Mouse (Mus musculus) MEL (cell line): ENCODE data around the gene Ecpas. TPM values are rescaled to one million over a fixed set of nuclear protein-coding genes. Genes with fewer than 3 reads are reported as not detected.

Experiments used
- DNase-seq: peaks from one replicate; pipeline ENCODE4 v3.0.0; 2011; ENCODE audit warnings: low read depth, low spot score
- H3K27ac ChIP-seq: 2 replicates; pipeline ENCODE4 v1.5.1; 2012; ENCODE audit warnings: low read depth, mild to moderate bottlenecking, control low read depth, low read length, moderate library complexity; ENCODE audit not compliant: control insufficient read depth
- H3K27me3 ChIP-seq, 2 experiments: fragments of 150-350 bp in 1 of 2; sonication (generic) in 1 of 2; 2 replicates each; pipeline ENCODE4 v1.6.1; 2012; ENCODE audit warnings: low read length in 2 of 2, mild to moderate bottlenecking in 2 of 2, improper control_type of control experiment in 1 of 2, moderate library complexity in 1 of 2; ENCODE audit not compliant: insufficient read depth in 2 of 2, control insufficient read depth in 1 of 2
- H3K36me3 ChIP-seq, 2 experiments: 2 replicates each; pipeline ENCODE4 v1.6.1; 2012 to 2014; ENCODE audit warnings: low read length in 2 of 2, improper control_type of control experiment in 1 of 2, inconsistent platforms in 1 of 2, mild to moderate bottlenecking in 1 of 2; ENCODE audit not compliant: insufficient read depth in 2 of 2, control insufficient read depth in 1 of 2
- H3K4me1 ChIP-seq, 2 experiments: fragments of 150-350 bp in 1 of 2; sonication (generic) in 1 of 2; 2 replicates each; pipeline ENCODE4 v1.6.1; 2012; ENCODE audit warnings: low read length in 2 of 2, improper control_type of control experiment in 1 of 2, mild to moderate bottlenecking in 1 of 2; ENCODE audit not compliant: insufficient read depth in 2 of 2, control insufficient read depth in 1 of 2
- H3K4me3 ChIP-seq, 2 experiments: fragments of 150-350 bp in 1 of 2; sonication (generic) in 1 of 2; 2 replicates each; pipeline ENCODE4 v1.5.1; 2012; ENCODE audit warnings: low read depth in 2 of 2, low read length in 2 of 2, mild to moderate bottlenecking in 2 of 2, moderate library complexity in 2 of 2, control low read depth in 1 of 2, improper control_type of control experiment in 1 of 2; ENCODE audit not compliant: control insufficient read depth in 1 of 2, insufficient read depth in 1 of 2
- H3K79me2 ChIP-seq: 2 replicates; pipeline ENCODE4 v1.6.1; 2012; ENCODE audit warnings: mild to moderate bottlenecking, low read length, moderate library complexity; ENCODE audit not compliant: control insufficient read depth, poor library complexity, insufficient read depth
- H3K9ac ChIP-seq: 2 replicates; pipeline ENCODE4 v1.6.1; 2012; ENCODE audit warnings: low read depth, mild to moderate bottlenecking, control low read depth, low read length, moderate library complexity; ENCODE audit not compliant: control insufficient read depth, poor library complexity, severe bottlenecking
- H3K9me3 ChIP-seq: fragments of 150-350 bp; sonication (generic); replicated peaks from 2 replicates; pipeline ENCODE4 v1.6.1; 2012; ENCODE audit warnings: mild to moderate bottlenecking, low read length, improper control_type of control experiment, moderate library complexity; ENCODE audit not compliant: insufficient read depth
- CHD2 ChIP-seq: IDR thresholded peaks from 2 replicates; pipeline ENCODE4 v1.6.1; 2011; ENCODE audit warnings: low read length, improper control_type of control experiment
- CTCF ChIP-seq, 3 experiments: IDR thresholded peaks in 2 of 3; conservative IDR thresholded peaks in 1 of 3; 2 replicates each; pipeline ENCODE4 v1.5.1; 2011 to 2012; ENCODE audit warnings: low read length in 3 of 3, low read depth in 2 of 3, mild to moderate bottlenecking in 2 of 3, improper control_type of control experiment in 1 of 3, inconsistent platforms in 1 of 3, mixed read lengths in 1 of 3, moderate library complexity in 1 of 3; ENCODE audit not compliant: control insufficient read depth in 1 of 3, insufficient read depth in 1 of 3, poor library complexity in 1 of 3, severe bottlenecking in 1 of 3
- EP300 ChIP-seq, 2 experiments: IDR thresholded peaks; 2 replicates each; pipeline ENCODE4 v1.6.1; 2011; ENCODE audit warnings: improper control_type of control experiment in 2 of 2, low read length in 2 of 2, low read depth in 1 of 2, mild to moderate bottlenecking in 1 of 2
- ETS1 ChIP-seq: IDR thresholded peaks from 2 replicates; pipeline ENCODE4 v1.6.1; 2012; ENCODE audit warnings: low read depth, mild to moderate bottlenecking, inconsistent platforms, low read length, improper control_type of control experiment, moderate library complexity
- GATA1 ChIP-seq: IDR thresholded peaks from 2 replicates; pipeline ENCODE4 v1.6.1; 2011; ENCODE audit warnings: low read depth, low read length, improper control_type of control experiment
- KAT2A ChIP-seq: conservative IDR thresholded peaks from 2 replicates; pipeline ENCODE4 v1.6.1; 2012; ENCODE audit warnings: low read depth, low read length, improper control_type of control experiment, inconsistent platforms
- MAX ChIP-seq: IDR thresholded peaks from 2 replicates; pipeline ENCODE4 v1.6.1; 2011; ENCODE audit warnings: low read length, improper control_type of control experiment
- MXI1 ChIP-seq: IDR thresholded peaks from 2 replicates; pipeline ENCODE4 v1.6.1; 2011; ENCODE audit warnings: mild to moderate bottlenecking, low read depth, low read length, improper control_type of control experiment
- MYC ChIP-seq: IDR thresholded peaks from 2 replicates; pipeline ENCODE4 v1.6.1; 2011; ENCODE audit warnings: low read depth, mild to moderate bottlenecking, low read length, improper control_type of control experiment, moderate library complexity
- NELFE ChIP-seq: IDR thresholded peaks from 2 replicates; pipeline ENCODE4 v1.6.1; 2011; ENCODE audit warnings: low read depth, low read length, improper control_type of control experiment
- NRF1 ChIP-seq: IDR thresholded peaks from 2 replicates; pipeline ENCODE4 v1.6.1; 2014; ENCODE audit warnings: low read depth, mild to moderate bottlenecking, inconsistent platforms, low read length, improper control_type of control experiment, moderate library complexity; ENCODE audit not compliant: poor library complexity, insufficient read depth, severe bottlenecking
- POLR2A ChIP-seq, 2 experiments: IDR thresholded peaks; 2 replicates each; pipeline ENCODE4 v1.6.1; 2011 to 2012; ENCODE audit warnings: low read length in 2 of 2, mild to moderate bottlenecking in 2 of 2, control low read depth in 1 of 2, improper control_type of control experiment in 1 of 2, low read depth in 1 of 2, moderate library complexity in 1 of 2; ENCODE audit not compliant: control insufficient read depth in 1 of 2, insufficient read depth in 1 of 2, poor library complexity in 1 of 2
- POLR2AphosphoS5 ChIP-seq: IDR thresholded peaks from 2 replicates; pipeline ENCODE4 v1.6.1; 2012; ENCODE audit warnings: low read depth, borderline replicate concordance, mild to moderate bottlenecking, inconsistent platforms, low read length, moderate library complexity, mixed read lengths
- RCOR1 ChIP-seq: IDR thresholded peaks from 2 replicates; pipeline ENCODE4 v1.6.1; 2012; ENCODE audit warnings: low read depth, mild to moderate bottlenecking, inconsistent platforms, low read length, improper control_type of control experiment
- TBP ChIP-seq: IDR thresholded peaks from 2 replicates; pipeline ENCODE4 v1.8.0; 2011; ENCODE audit warnings: low read depth, low read length, improper control_type of control experiment
- USF2 ChIP-seq, 2 experiments: IDR thresholded peaks; 2 replicates each; pipeline ENCODE4 v1.6.1; 2011 to 2012; ENCODE audit warnings: improper control_type of control experiment in 2 of 2, low read length in 2 of 2, borderline replicate concordance in 1 of 2, inconsistent platforms in 1 of 2, low read depth in 1 of 2, mild to moderate bottlenecking in 1 of 2; ENCODE audit not compliant: insufficient read depth in 1 of 2
- ZKSCAN1 ChIP-seq: IDR thresholded peaks from 2 replicates; pipeline ENCODE4 v1.6.1; 2012; ENCODE audit warnings: low read depth, mild to moderate bottlenecking, inconsistent platforms, low read length, improper control_type of control experiment, moderate library complexity
- ZNF384 ChIP-seq: IDR thresholded peaks from 2 replicates; pipeline ENCODE4 v1.6.1; 2012; ENCODE audit warnings: low read depth, mild to moderate bottlenecking, inconsistent platforms, low read length, improper control_type of control experiment
- polyA plus RNA-seq, 2 experiments: library from polyadenylated mRNA; stranded (reverse) in 1 of 2; unstranded in 1 of 2; fragments of >175 nt in 1 of 2; fragments of >200 nt in 1 of 2; gene quantifications; 2 replicates each; pipeline versions ENCODE4 v1.2.1 to v1.2.4; 2012; ENCODE audit warnings: low replicate concordance in 2 of 2, low read depth in 1 of 2; ENCODE audit not compliant: insufficient read length in 2 of 2, insufficient read depth in 1 of 2, missing spikeins in 1 of 2
- total RNA-seq: library from RNA; depleted of rRNA; stranded (reverse); fragments of 300-350 nt; gene quantifications from 2 replicates; pipeline ENCODE4 v1.2.3, GENCODE M21; 2012

Gene Ecpas
- total and polyA plus RNA-seq, 3 experiments: 37.8 to 161 (median 57.6) TPM

DNA sequence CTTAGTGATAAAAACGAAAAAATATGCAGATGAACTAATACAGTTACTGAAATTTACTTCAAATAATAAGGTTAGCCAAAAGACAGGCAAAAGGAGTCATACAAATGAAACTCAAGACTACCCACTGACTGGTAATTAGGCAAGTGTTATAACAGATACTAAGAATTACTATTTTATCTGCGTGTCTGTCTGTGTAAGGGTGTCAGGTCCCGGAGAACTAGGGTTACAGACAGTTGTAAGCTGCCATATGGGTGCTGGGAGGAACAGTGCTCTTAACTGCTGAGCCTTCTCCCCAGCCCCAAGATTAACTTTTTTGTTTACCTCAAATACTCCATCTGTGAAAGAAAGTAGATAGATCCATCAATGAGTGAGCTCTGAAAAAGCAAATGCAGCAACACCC, 25.8 kb downstream of the Ecpas start:
- Histone ChIP-seq H3K27me3 (no peaks in the 10 kb centered on the region), H3K9ac (no peak overlapping the region), H3K79me2 (peaks cover 46% of the 10 kb centered on the region), H3K9me3 (no peaks in the 10 kb centered on the region)
- TF ChIP-seq GATA1 (no peak; the same call in 1 of the 2 replicates), EP300 (IDR thresholded peaks at IDR 0.05; ENCODE audit: low read depth in 1 of 2, low read length in 2 of 2) (peak in 1 of 2 experiments; percentile 54; a peak in 1 of 4 replicates), ETS1 (peak; percentile 32; the same call in 1 of the 2 replicates)
- TF ChIP-seq, all 39 proteins: peak for 2
- Histone ChIP-seq H3K36me3 (peaks cover 9 to 32% of the 10 kb centered on the region in 2 experiments), H3K4me1 (peaks cover 6 to 32% of the 10 kb centered on the region in 2 experiments; a peak in 3 of 4 replicates), H3K4me3 (no peak overlapping the region; a peak in 1 of 4 replicates), H3K27ac (no peak overlapping the region)
- DNase-seq: peak; percentile 67

DNA sequence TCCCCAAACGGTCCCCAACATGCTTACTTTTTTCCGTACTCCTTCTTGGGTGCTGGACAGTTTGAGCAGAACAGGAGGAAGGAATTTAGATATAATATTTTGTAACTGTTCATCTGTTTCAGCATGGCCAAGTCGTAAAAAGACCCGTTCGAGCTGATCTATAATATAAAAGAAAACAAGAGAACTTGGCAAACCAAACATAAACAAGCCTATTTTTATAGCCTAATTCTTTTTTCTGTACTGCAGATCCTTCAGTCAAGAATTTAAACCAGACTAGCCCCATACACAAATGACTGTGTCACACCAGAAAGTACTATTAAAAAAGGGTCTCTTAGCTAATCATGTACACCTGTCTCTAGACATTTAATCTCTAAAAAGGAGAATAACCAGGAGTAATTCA, 27.2 kb downstream of the Ecpas start:
- peaks cover 6 to 21% of the 10 kb centered on the region in 2 experiments for H3K36me3 ChIP-seq
- DNase-seq: no peak
- H3K27me3 ChIP-seq: no peaks in the 10 kb centered on the region
- no peak overlapping the region for H3K4me3 ChIP-seq
- peaks cover 37% of the 10 kb centered on the region for H3K79me2 ChIP-seq
- TF ChIP-seq CTCF (IDR thresholded peaks at IDR 0.05 in 2 of 3, conservative IDR thresholded peaks at IDR 0.05 in 1 of 3; ENCODE audit: control insufficient read depth in 1 of 3, insufficient read depth in 1 of 3, low read depth in 2 of 3, low read length in 3 of 3, poor library complexity in 1 of 3, severe bottlenecking in 1 of 3) (no peak), RCOR1 (no peak), MYC (no peak), NELFE (no peak), ZNF384 (no peak), MAX (no peak), ZKSCAN1 (no peak), TBP (no peak), USF2 (IDR thresholded peaks at IDR 0.05; ENCODE audit: borderline replicate concordance in 1 of 2, insufficient read depth in 1 of 2, low read depth in 1 of 2, low read length in 2 of 2) (no peak), KAT2A (no peak), MXI1 (no peak), POLR2A (IDR thresholded peaks at IDR 0.05; ENCODE audit: control insufficient read depth in 1 of 2, insufficient read depth in 1 of 2, low read depth in 1 of 2, low read length in 2 of 2, poor library complexity in 1 of 2) (no peak), NRF1 (no peak), POLR2AphosphoS5 (no peak), CHD2 (no peak)
- peaks cover 2 to 19% of the 10 kb centered on the region in 2 experiments; a peak in 3 of 4 replicates for H3K4me1 ChIP-seq
- no peak overlapping the region for H3K9ac ChIP-seq
- no peaks in the 10 kb centered on the region for H3K9me3 ChIP-seq
- no peak overlapping the region for H3K27ac ChIP-seq
